Mouse (Mus musculus): ENCODE results near the gene Rpa1. TPM values are rescaled to one million over a fixed set of nuclear protein-coding genes. Genes with fewer than 3 reads are reported as not detected.

Rpa1 gene
- polyA plus RNA-seq, 1 experiment from 2014 or later = 46.0 TPM

DNA sequence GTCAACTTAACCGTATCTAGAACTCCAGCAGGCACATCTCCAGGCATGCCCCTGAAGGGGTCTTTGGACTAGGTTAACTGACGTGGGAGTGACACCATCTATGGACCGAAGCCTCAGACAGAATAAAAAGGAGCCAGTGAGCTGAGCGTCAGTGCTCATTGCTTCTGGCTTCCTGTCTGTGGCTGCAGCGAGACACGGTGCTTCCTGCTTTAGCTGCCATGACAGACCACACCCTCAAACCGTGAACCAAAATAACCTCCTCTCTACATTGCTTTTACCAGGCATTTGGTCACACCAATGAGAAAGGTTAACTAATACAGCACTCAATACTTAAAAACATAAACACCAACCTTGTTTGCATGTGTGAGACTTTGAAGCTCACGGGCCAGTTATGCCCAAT lies 11.4 kb downstream of the Rpa1 start:
- Histone ChIP-seq H3K9ac (ENCODE audit: low read length) (no peak overlapping the region), H3K4me1 (replicated peaks; ENCODE audit: control insufficient read depth, insufficient read depth) (no peaks in the 10 kb centered on the region), H3K9me3 (ENCODE audit: control insufficient read depth, low read length) (no peaks in the 10 kb centered on the region), H3K36me3 (ENCODE audit: control insufficient read depth, insufficient read depth, low read length) (peaks cover 9% of the 10 kb centered on the region), H3K27me3 (ENCODE audit: control insufficient read depth, insufficient read depth, low read length) (no peaks in the 10 kb centered on the region), H3K4me3 (ENCODE audit: low read depth, low read length) (no peak overlapping the region), H3K27ac (replicated peaks) (no peak overlapping the region), H3K4me2 (replicated peaks; ENCODE audit: low read depth) (no peak overlapping the region)
- ATAC-seq (ENCODE audit: low FRiP score, low TSS enrichment) = no peak
- WGBS = 78% methylated on average over 8 of the region's 8 CpGs
- DNase-seq (ENCODE audit: low spot score) = no peak
- no peak for TF ChIP-seq EP300 (optimal IDR thresholded peaks at IDR 0.05)
- no peak for TF ChIP-seq CTCF (IDR thresholded peaks at IDR 0.05; ENCODE audit: low read depth)

DNA sequence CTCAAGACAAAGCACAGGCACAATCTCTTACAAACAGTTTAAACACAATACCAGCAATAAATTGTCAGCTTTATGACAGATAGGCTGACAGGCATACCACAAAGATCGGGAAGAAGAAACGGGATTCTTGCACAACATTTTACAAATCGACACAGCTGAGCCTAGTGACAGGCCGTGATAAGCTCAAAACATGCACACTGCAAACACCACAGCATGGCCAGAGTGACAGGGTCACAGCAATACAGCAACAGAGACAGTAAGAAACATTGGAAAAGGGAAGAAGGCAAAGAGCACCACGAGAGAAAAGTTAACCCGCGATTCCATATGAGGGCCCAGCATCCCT lies 22.2 kb downstream of the Rpa1 start:
- Histone ChIP-seq H3K27me3 (ENCODE audit: control insufficient read depth, insufficient read depth, low read length) (no peaks in the 10 kb centered on the region), H3K4me3 (ENCODE audit: low read depth, low read length) (no peak overlapping the region), H3K4me2 (replicated peaks; ENCODE audit: low read depth) (no peak overlapping the region), H3K9me3 (ENCODE audit: control insufficient read depth, low read length) (no peaks in the 10 kb centered on the region), H3K36me3 (ENCODE audit: control insufficient read depth, insufficient read depth, low read length) (no peaks in the 10 kb centered on the region), H3K27ac (replicated peaks) (0 out of 2 replicates have a peak overlapping the region, but pooled peaks have one; percentile 13), H3K9ac (ENCODE audit: low read length) (no peak overlapping the region), H3K4me1 (replicated peaks; ENCODE audit: control insufficient read depth, insufficient read depth) (peaks cover 6% of the 10 kb centered on the region; the same call in 1 of the 2 replicates)
- ATAC-seq (ENCODE audit: low FRiP score, low TSS enrichment) = no peak
- DNase-seq (ENCODE audit: low spot score) = no peak
- TF ChIP-seq CTCF (IDR thresholded peaks at IDR 0.05; ENCODE audit: low read depth) = no peak
- no peak for TF ChIP-seq EP300 (optimal IDR thresholded peaks at IDR 0.05)
- 33% methylated on average over 7 of the region's 7 CpGs for WGBS

DNA sequence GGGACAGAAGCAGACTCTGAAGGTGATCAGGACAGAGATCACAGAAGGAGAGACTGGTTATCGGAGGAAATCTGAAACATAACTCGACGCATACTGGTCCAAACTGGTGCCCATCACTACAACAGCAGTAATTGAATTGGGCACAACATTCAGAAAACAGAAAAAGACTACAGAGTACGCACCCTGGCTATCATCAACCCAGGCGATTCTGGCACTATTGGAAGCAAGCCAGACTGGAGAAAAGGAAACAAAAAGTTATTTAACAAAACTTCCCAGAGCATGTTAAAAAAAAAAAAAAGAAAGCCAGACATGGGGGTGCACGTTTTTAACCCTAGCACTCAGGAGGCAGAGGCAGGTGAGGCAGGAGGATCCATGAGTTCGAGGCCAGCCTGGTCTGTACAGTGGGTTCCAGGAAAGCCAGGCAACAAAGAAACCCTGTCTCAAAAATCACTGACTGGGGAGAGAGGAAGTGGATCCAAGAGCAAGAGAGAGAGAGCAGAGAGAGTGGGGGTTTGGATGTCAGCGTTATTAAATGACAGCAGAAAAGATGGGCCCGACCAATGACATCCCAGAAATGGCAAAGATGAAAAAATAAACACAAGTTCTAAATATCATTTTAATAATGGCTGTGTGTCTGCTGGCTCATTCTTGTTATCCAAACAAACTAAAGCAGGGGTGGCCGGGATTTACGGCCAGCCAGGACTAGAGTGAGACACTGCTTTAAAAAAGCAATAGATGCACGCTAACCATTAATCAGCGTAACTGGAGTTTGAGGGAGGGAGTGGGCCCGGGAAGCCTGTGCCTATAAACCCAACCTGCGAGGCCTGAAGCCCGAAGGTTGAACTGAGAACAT lies 22.8 kb downstream of the Rpa1 start:
- Histone ChIP-seq H3K4me1 (replicated peaks; ENCODE audit: control insufficient read depth, insufficient read depth) (peaks cover 6% of the 10 kb centered on the region; the same call in 1 of the 2 replicates), H3K36me3 (ENCODE audit: control insufficient read depth, insufficient read depth, low read length) (no peaks in the 10 kb centered on the region), H3K4me2 (replicated peaks; ENCODE audit: low read depth) (no peak overlapping the region), H3K9me3 (ENCODE audit: control insufficient read depth, low read length) (no peaks in the 10 kb centered on the region), H3K4me3 (ENCODE audit: low read depth, low read length) (no peak overlapping the region), H3K9ac (ENCODE audit: low read length) (no peak overlapping the region), H3K27ac (replicated peaks) (0 out of 2 replicates have a peak overlapping the region, but pooled peaks have one; percentile 13), H3K27me3 (ENCODE audit: control insufficient read depth, insufficient read depth, low read length) (no peaks in the 10 kb centered on the region)
- TF ChIP-seq CTCF (IDR thresholded peaks at IDR 0.05; ENCODE audit: low read depth) (no peak), EP300 (optimal IDR thresholded peaks at IDR 0.05) (no peak)
- no peak for DNase-seq (ENCODE audit: low spot score)
- WGBS = 44% methylated on average over 16 of the region's 16 CpGs
- no peak for ATAC-seq (ENCODE audit: low FRiP score, low TSS enrichment)

DNA sequence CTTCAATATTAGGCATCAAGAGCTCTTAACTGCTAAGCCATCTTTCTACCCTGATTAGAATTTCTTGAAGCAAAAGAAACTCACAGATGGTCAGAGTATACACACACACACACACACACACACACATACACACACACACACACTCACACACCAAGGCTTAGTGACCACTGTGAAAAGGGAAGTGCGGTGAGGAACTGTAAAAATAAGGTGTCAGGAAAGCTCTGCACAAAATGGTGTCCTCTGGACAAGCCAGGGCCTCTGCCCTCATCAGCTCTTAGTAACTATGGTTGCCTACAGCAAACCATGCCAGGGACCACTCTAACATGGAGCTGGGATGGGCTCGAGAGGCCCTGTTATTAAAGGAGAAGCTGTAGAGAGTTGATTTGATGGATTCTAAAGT lies 23.7 kb downstream of the Rpa1 start:
- no peak overlapping the region for H3K4me2 ChIP-seq (replicated peaks; ENCODE audit: low read depth)
- H3K9ac ChIP-seq (ENCODE audit: low read length) = no peak overlapping the region
- H3K4me3 ChIP-seq (ENCODE audit: low read depth, low read length) = no peak overlapping the region
- no peak overlapping the region for H3K27ac ChIP-seq (replicated peaks)
- TF ChIP-seq EP300 (optimal IDR thresholded peaks at IDR 0.05) (no peak), CTCF (IDR thresholded peaks at IDR 0.05; ENCODE audit: low read depth) (no peak)
- no peaks in the 10 kb centered on the region for H3K36me3 ChIP-seq (ENCODE audit: control insufficient read depth, insufficient read depth, low read length)
- ATAC-seq (ENCODE audit: low FRiP score, low TSS enrichment) (no peak), DNase-seq (ENCODE audit: low spot score) (no peak)
- no peaks in the 10 kb centered on the region for H3K9me3 ChIP-seq (ENCODE audit: control insufficient read depth, low read length)
- WGBS = 91% methylated on average over 2 of the region's 2 CpGs
- no peaks in the 10 kb centered on the region for H3K27me3 ChIP-seq (ENCODE audit: control insufficient read depth, insufficient read depth, low read length)
- peaks cover 6% of the 10 kb centered on the region; the same call in 1 of the 2 replicates for H3K4me1 ChIP-seq (replicated peaks; ENCODE audit: control insufficient read depth, insufficient read depth)

DNA sequence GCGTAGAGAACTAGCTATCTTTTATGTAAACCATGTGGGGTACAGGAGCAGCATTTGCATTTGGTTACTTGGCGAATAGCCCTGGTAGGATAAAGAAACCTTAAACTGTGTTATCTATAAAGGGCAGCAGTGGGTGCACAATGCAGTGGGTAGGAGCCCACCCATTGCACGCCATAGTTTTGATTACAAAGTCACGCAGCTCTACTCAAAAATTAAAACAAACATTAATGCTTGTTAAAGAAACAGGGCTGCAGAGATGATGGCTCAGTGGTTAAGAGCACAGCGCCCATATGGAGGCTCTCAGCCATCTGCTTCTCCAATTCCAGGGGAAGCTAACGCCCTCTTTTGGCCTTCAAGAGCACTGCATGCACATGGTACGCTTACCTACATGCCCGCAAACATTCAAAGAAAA lies 24.8 kb downstream of the Rpa1 start:
- WGBS = 54% methylated on average over 8 of the region's 8 CpGs
- TF ChIP-seq CTCF (IDR thresholded peaks at IDR 0.05; ENCODE audit: low read depth) = peak; percentile 42
- no peak for TF ChIP-seq EP300 (optimal IDR thresholded peaks at IDR 0.05)
- no peak overlapping the region for H3K4me2 ChIP-seq (replicated peaks; ENCODE audit: low read depth)

DNA sequence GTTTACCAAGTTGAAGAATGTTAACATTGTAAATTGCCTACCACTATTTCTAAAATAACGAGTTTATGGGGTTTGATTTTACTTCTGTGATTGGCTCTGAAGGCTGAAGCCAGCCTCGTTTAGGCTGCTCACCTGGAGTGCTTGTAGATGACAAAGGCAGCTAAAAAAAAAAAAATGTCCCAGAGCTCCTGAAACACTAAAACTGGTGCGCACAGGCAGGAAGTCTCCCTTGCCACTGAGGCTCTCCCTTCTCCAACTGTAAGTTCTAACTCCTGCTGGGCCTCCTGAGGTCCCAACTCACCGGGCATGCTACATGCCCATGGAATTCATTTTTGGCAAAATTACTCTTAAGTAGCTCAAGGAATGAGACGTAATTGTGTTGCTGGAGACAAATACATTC lies 28.9 kb downstream of the Rpa1 start:
- Histone ChIP-seq H3K27ac (replicated peaks) (no peak overlapping the region), H3K9ac (ENCODE audit: low read length) (no peak overlapping the region), H3K36me3 (ENCODE audit: control insufficient read depth, insufficient read depth, low read length) (peaks cover 12% of the 10 kb centered on the region), H3K4me1 (replicated peaks; ENCODE audit: control insufficient read depth, insufficient read depth) (0 out of 2 replicates have a peak, but pooled peaks cover 4% of the 10 kb centered on the region), H3K4me2 (replicated peaks; ENCODE audit: low read depth) (no peak overlapping the region), H3K9me3 (ENCODE audit: control insufficient read depth, low read length) (no peaks in the 10 kb centered on the region), H3K4me3 (ENCODE audit: low read depth, low read length) (no peak overlapping the region), H3K27me3 (ENCODE audit: control insufficient read depth, insufficient read depth, low read length) (no peaks in the 10 kb centered on the region)
- DNase-seq (ENCODE audit: low spot score) = no peak
- TF ChIP-seq CTCF (IDR thresholded peaks at IDR 0.05; ENCODE audit: low read depth) (no peak), EP300 (optimal IDR thresholded peaks at IDR 0.05) (no peak)
- no peak for ATAC-seq (ENCODE audit: low FRiP score, low TSS enrichment)
- WGBS = 38% methylated on average over 5 of the region's 5 CpGs

More for the DNA sequence above, 24.8 kb downstream of the Rpa1 start:
- Histone ChIP-seq H3K27me3 (ENCODE audit: control insufficient read depth, insufficient read depth, low read length) (no peaks in the 10 kb centered on the region), H3K4me1 (replicated peaks; ENCODE audit: control insufficient read depth, insufficient read depth) (peaks cover 6% of the 10 kb centered on the region; the same call in 1 of the 2 replicates), H3K27ac (replicated peaks) (no peak overlapping the region), H3K9ac (ENCODE audit: low read length) (no peak overlapping the region), H3K4me3 (ENCODE audit: low read depth, low read length) (no peak overlapping the region), H3K9me3 (ENCODE audit: control insufficient read depth, low read length) (no peaks in the 10 kb centered on the region), H3K36me3 (ENCODE audit: control insufficient read depth, insufficient read depth, low read length) (no peaks in the 10 kb centered on the region)
- DNase-seq (ENCODE audit: low spot score) (no peak), ATAC-seq (ENCODE audit: low FRiP score, low TSS enrichment) (no peak)

Data from stomach, postnatal 0 days (tissue).